Mouse (Mus musculus) heart, embryonic 12.5 days (tissue): ENCODE data around the gene Jmy. TPM values are rescaled to one million over a fixed set of nuclear protein-coding genes. Genes with fewer than 3 reads are reported as not detected.

Experiments used
- ATAC-seq: fragments of 200-750 bp; cut with Nextera tagmentation; 2 replicates; pipeline ENCODE4 v1.8.0; 2017; ENCODE audit warnings: moderate TSS enrichment, moderate library complexity; ENCODE audit not compliant: insufficient number of reproducible peaks, low FRiP score
- H3K27ac ChIP-seq: fragments of 300-500 bp; sonication (generic); 2 replicates; pipeline ENCODE4 v1.5.1; 2016; ENCODE audit warnings: mild to moderate bottlenecking, moderate library complexity; ENCODE audit not compliant: poor library complexity, severe bottlenecking
- H3K27me3 ChIP-seq: fragments of 300-500 bp; sonication (generic); replicated peaks from 2 replicates; pipeline ENCODE4 v1.6.1; 2016; ENCODE audit warnings: mild to moderate bottlenecking, moderate library complexity
- H3K36me3 ChIP-seq: fragments of 300-500 bp; sonication (generic); 2 replicates; pipeline ENCODE4 v1.6.1; 2016; ENCODE audit warnings: mild to moderate bottlenecking, moderate library complexity
- H3K4me1 ChIP-seq: fragments of 300-500 bp; sonication (generic); replicated peaks from 2 replicates; pipeline ENCODE4 v1.6.1; 2016; ENCODE audit warnings: mild to moderate bottlenecking
- H3K4me2 ChIP-seq: fragments of 300-500 bp; sonication (generic); 2 replicates; pipeline ENCODE4 v1.6.1; 2016; ENCODE audit warnings: mild to moderate bottlenecking, moderate library complexity
- H3K4me3 ChIP-seq: fragments of 300-500 bp; sonication (generic); 2 replicates; pipeline ENCODE4 v1.5.1; 2016; ENCODE audit warnings: mild to moderate bottlenecking
- H3K9ac ChIP-seq: fragments of 300-500 bp; sonication (generic); 2 replicates; pipeline ENCODE4 v1.6.1; 2016; ENCODE audit warnings: mild to moderate bottlenecking, moderate library complexity
- H3K9me3 ChIP-seq: fragments of 300-500 bp; sonication (generic); replicated peaks from 2 replicates; pipeline ENCODE4 v1.6.1; 2016; ENCODE audit warnings: mild to moderate bottlenecking, moderate library complexity
- WGBS: fragments of 180-500 bp; shearing (Covaris S2); methylation state at CpG from one replicate; pipeline ENCODE4 v1.1.7; 2016; 5-methylcytosine and 5-hydroxymethylcytosine counted together
- polyA plus RNA-seq: library from polyadenylated mRNA; unstranded; fragments of >200 nt; fragmentation: Nextera tagmentation; extraction: Ambion mirVana; gene quantifications from 2 replicates; pipeline ENCODE4 v1.2.1, GENCODE M21; 2016

The Jmy gene
- polyA plus RNA-seq, 1 experiment from 2014 or later, result 9.1 TPM

- Histone ChIP-seq H3K4me2 (no peak overlapping the region), H3K4me1 (0 out of 2 replicates have a peak, but pooled peaks cover 3% of the 10 kb centered on the region), H3K27me3 (no peaks in the 10 kb centered on the region), H3K9me3 (no peaks in the 10 kb centered on the region), H3K9ac (no peak overlapping the region), H3K36me3 (peaks cover 46% of the 10 kb centered on the region), H3K27ac (no peak overlapping the region), H3K4me3 (no peak overlapping the region)
- ATAC-seq, result no peak
- WGBS, result 93% methylated on average over 6 of the region's 6 CpGs
Measured at GRCm38 (mm10) chr13:93453275-93453674, 46.3 kb downstream of the Jmy start.

GRCm38 (mm10) chr13:93440167-93440566 is 59.4 kb downstream of the Jmy start:
- WGBS, result 94% methylated on average over 3 of the region's 3 CpGs
- ATAC-seq, result peak; percentile 82

GRCm38 (mm10) chr13:93429205-93429604 is 70.4 kb downstream of the Jmy start:
- Histone ChIP-seq H3K4me2 (no peak overlapping the region), H3K27me3 (no peaks in the 10 kb centered on the region), H3K27ac (no peak overlapping the region), H3K4me3 (no peak overlapping the region), H3K9ac (no peak overlapping the region), H3K4me1 (peaks cover 3% of the 10 kb centered on the region; the same call in 1 of the 2 replicates), H3K36me3 (peaks cover 16% of the 10 kb centered on the region), H3K9me3 (no peaks in the 10 kb centered on the region)
- WGBS, result 90% methylated on average over 1 of the region's 1 CpGs
- no peak for ATAC-seq

More at GRCm38 (mm10) chr13:93440167-93440566, 59.4 kb downstream of the Jmy start:
- Histone ChIP-seq H3K27ac (no peak overlapping the region), H3K9ac (no peak overlapping the region), H3K4me3 (no peak overlapping the region), H3K4me2 (no peak overlapping the region), H3K4me1 (0 out of 2 replicates have a peak, but pooled peaks cover 4% of the 10 kb centered on the region), H3K9me3 (no peaks in the 10 kb centered on the region), H3K36me3 (peaks cover 47% of the 10 kb centered on the region), H3K27me3 (no peaks in the 10 kb centered on the region)

- H3K27ac ChIP-seq, result no peak overlapping the region
- H3K4me3 ChIP-seq, result no peak overlapping the region
- no peak overlapping the region for H3K9ac ChIP-seq
- no peak overlapping the region for H3K4me2 ChIP-seq
- no peaks in the 10 kb centered on the region for H3K27me3 ChIP-seq
- peaks cover 3% of the 10 kb centered on the region; the same call in 1 of the 2 replicates for H3K4me1 ChIP-seq
- ATAC-seq, result peak; percentile 72; the same call in 1 of the 2 replicates
- H3K9me3 ChIP-seq, result no peaks in the 10 kb centered on the region
- peaks cover 12% of the 10 kb centered on the region; the same call in 1 of the 2 replicates for H3K36me3 ChIP-seq
- WGBS, result 82% methylated on average over 5 of the region's 5 CpGs
Measured at GRCm38 (mm10) chr13:93427920-93428876, 71.4 kb downstream of the Jmy start.

- Histone ChIP-seq H3K36me3 (peaks cover 5% of the 10 kb centered on the region; the same call in 1 of the 2 replicates), H3K27me3 (no peaks in the 10 kb centered on the region), H3K4me3 (no peak overlapping the region), H3K4me2 (no peak overlapping the region), H3K4me1 (no peaks in the 10 kb centered on the region), H3K27ac (no peak overlapping the region), H3K9me3 (no peaks in the 10 kb centered on the region), H3K9ac (no peak overlapping the region)
- 84% methylated on average over 2 of the region's 2 CpGs for WGBS
- ATAC-seq, result no peak
Measured at GRCm38 (mm10) chr13:93423224-93423623, 76.4 kb downstream of the Jmy start.

GRCm38 (mm10) chr13:93419779-93420178 is 79.8 kb downstream of the Jmy start:
- Histone ChIP-seq H3K9ac (no peak overlapping the region), H3K27ac (no peak overlapping the region), H3K36me3 (0 out of 2 replicates have a peak, but pooled peaks cover 5% of the 10 kb centered on the region), H3K4me2 (no peak overlapping the region), H3K4me3 (no peak overlapping the region), H3K9me3 (no peaks in the 10 kb centered on the region), H3K4me1 (0 out of 2 replicates have a peak, but pooled peaks cover 3% of the 10 kb centered on the region), H3K27me3 (no peaks in the 10 kb centered on the region)
- WGBS, result 81% methylated on average over 2 of the region's 2 CpGs
- ATAC-seq, result no peak

GRCm38 (mm10) chr13:93418292-93418691 is 81.3 kb downstream of the Jmy start:
- 0 out of 2 replicates have a peak, but pooled peaks cover 5% of the 10 kb centered on the region for H3K36me3 ChIP-seq
- no peak overlapping the region for H3K27ac ChIP-seq
- no peaks in the 10 kb centered on the region for H3K9me3 ChIP-seq
- no peak for ATAC-seq
- 79% methylated on average over 2 of the region's 2 CpGs for WGBS
- 0 out of 2 replicates have a peak, but pooled peaks cover 3% of the 10 kb centered on the region for H3K4me1 ChIP-seq
- no peak overlapping the region for H3K4me2 ChIP-seq
- no peak overlapping the region for H3K4me3 ChIP-seq
- no peaks in the 10 kb centered on the region for H3K27me3 ChIP-seq
- H3K9ac ChIP-seq, result no peak overlapping the region

GRCm38 (mm10) chr13:93415055-93415454 is 84.6 kb downstream of the Jmy start:
- Histone ChIP-seq H3K9me3 (no peaks in the 10 kb centered on the region), H3K4me1 (peaks cover 12% of the 10 kb centered on the region; the same call in 1 of the 2 replicates), H3K4me2 (no peak overlapping the region), H3K27ac (no peak overlapping the region), H3K36me3 (0 out of 2 replicates have a peak, but pooled peaks cover 5% of the 10 kb centered on the region), H3K4me3 (no peak overlapping the region), H3K27me3 (no peaks in the 10 kb centered on the region), H3K9ac (no peak overlapping the region)
- 87% methylated on average over 5 of the region's 5 CpGs for WGBS
- ATAC-seq, result no peak

GRCm38 (mm10) chr13:93410343-93410742 is 89.3 kb downstream of the Jmy start:
- 63% methylated on average over 4 of the region's 4 CpGs for WGBS
- Histone ChIP-seq H3K4me2 (no peak overlapping the region), H3K36me3 (peaks cover 24% of the 10 kb centered on the region), H3K27me3 (no peaks in the 10 kb centered on the region), H3K9me3 (no peaks in the 10 kb centered on the region), H3K4me3 (no peak overlapping the region), H3K4me1 (peaks cover 9% of the 10 kb centered on the region; the same call in 1 of the 2 replicates), H3K27ac (no peak overlapping the region), H3K9ac (no peak overlapping the region)
- no peak for ATAC-seq

GRCm38 (mm10) chr13:93406855-93407254 is 92.8 kb downstream of the Jmy start:
- H3K9ac ChIP-seq, result no peak overlapping the region
- H3K36me3 ChIP-seq, result peaks cover 30% of the 10 kb centered on the region
- no peak overlapping the region for H3K4me2 ChIP-seq
- no peaks in the 10 kb centered on the region for H3K27me3 ChIP-seq
- H3K9me3 ChIP-seq, result no peaks in the 10 kb centered on the region
- no peak overlapping the region for H3K27ac ChIP-seq
- 60% methylated on average over 5 of the region's 5 CpGs for WGBS
- H3K4me3 ChIP-seq, result no peak overlapping the region
- H3K4me1 ChIP-seq, result peaks cover 9% of the 10 kb centered on the region; the same call in 1 of the 2 replicates
- no peak for ATAC-seq

- no peak for ATAC-seq
- peaks cover 3% of the 10 kb centered on the region; the same call in 1 of the 2 replicates for H3K4me1 ChIP-seq
- H3K4me3 ChIP-seq, result no peak overlapping the region
- H3K27ac ChIP-seq, result no peak overlapping the region
- WGBS, result 76% methylated on average over 7 of the region's 7 CpGs
- H3K9ac ChIP-seq, result no peak overlapping the region
- no peak overlapping the region for H3K4me2 ChIP-seq
- no peaks in the 10 kb centered on the region for H3K27me3 ChIP-seq
- H3K9me3 ChIP-seq, result no peaks in the 10 kb centered on the region
- peaks cover 25% of the 10 kb centered on the region for H3K36me3 ChIP-seq
Measured at GRCm38 (mm10) chr13:93401947-93402346, 97.7 kb downstream of the Jmy start.
